Mouse (Mus musculus) lung, embryonic 15.5 days (tissue): Measurements from ENCODE around the gene Aldoc. TPM values are rescaled to one million over a fixed set of nuclear protein-coding genes. Genes with fewer than 3 reads are reported as not detected.

ENCODE experiments used
- ATAC-seq: fragments of 200-750 bp; cut with Nextera tagmentation; 2 replicates; pipeline ENCODE4 v1.8.0; 2017; ENCODE audit warnings: moderate number of reproducible peaks, borderline replicate concordance; ENCODE audit not compliant: low FRiP score, low TSS enrichment; ENCODE audit errors: extremely low read depth
- H3K27ac ChIP-seq: fragments of 300-500 bp; sonication (generic); 2 replicates; pipeline ENCODE4 v1.5.1; 2015; ENCODE audit warnings: moderate library complexity, mild to moderate bottlenecking, inconsistent platforms
- H3K27me3 ChIP-seq: fragments of 300-500 bp; sonication (generic); 2 replicates; pipeline ENCODE4 v1.6.1; 2015; ENCODE audit warnings: inconsistent platforms
- H3K36me3 ChIP-seq: fragments of 300-500 bp; sonication (generic); 2 replicates; pipeline ENCODE4 v1.6.1; 2015; ENCODE audit warnings: inconsistent platforms
- H3K4me1 ChIP-seq: fragments of 300-500 bp; sonication (generic); 2 replicates; pipeline ENCODE4 v1.6.1; 2015; ENCODE audit warnings: inconsistent platforms
- H3K4me2 ChIP-seq: fragments of 300-500 bp; sonication (generic); 2 replicates; pipeline ENCODE4 v1.6.1; 2015; ENCODE audit warnings: inconsistent platforms, mild to moderate bottlenecking, moderate library complexity
- H3K4me3 ChIP-seq: fragments of 300-500 bp; sonication (generic); 2 replicates; pipeline ENCODE4 v1.5.1; 2015; ENCODE audit warnings: mild to moderate bottlenecking, inconsistent platforms
- H3K9ac ChIP-seq: fragments of 300-500 bp; sonication (generic); 2 replicates; pipeline ENCODE4 v1.6.1; 2015; ENCODE audit warnings: inconsistent platforms
- H3K9me3 ChIP-seq: fragments of 300-500 bp; sonication (generic); 2 replicates; pipeline ENCODE4 v1.6.1; 2016; ENCODE audit warnings: inconsistent platforms
- WGBS: fragments of 180-500 bp; shearing (Covaris S2); methylation state at CpG from one replicate; pipeline ENCODE4 v1.1.7; 2015; 5-methylcytosine and 5-hydroxymethylcytosine counted together
- polyA plus RNA-seq: library from polyadenylated mRNA; unstranded; fragments of >200 nt; fragmentation: Nextera tagmentation; extraction: Ambion mirVana; gene quantifications from 2 replicates; pipeline ENCODE4 v1.2.1, GENCODE M21; 2015

The Aldoc gene
- polyA plus RNA-seq, 1 experiment from 2014 or later: 8.1 TPM

DNA sequence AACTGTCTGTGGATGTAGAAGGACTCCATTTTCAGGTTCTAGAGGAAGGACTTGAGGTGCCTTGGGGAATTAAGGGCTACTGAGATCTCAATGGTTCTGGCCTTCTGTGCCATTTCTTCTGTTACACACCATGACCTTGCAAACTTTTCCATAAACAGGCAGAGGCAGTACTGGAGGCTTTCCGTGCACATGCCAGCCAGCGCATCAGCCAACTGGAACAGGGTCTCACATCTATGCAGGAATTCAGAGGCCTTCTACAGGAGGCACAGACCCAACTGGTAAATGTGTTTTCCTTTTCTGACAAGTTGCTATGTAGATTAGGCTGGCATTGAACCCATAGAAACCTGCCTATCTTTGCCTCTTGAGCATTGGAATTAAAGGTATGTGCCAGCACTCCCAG, 9.1 kb upstream of the Aldoc start:
- Histone ChIP-seq H3K4me1 (no peaks in the 10 kb centered on the region), H3K27ac (no peak overlapping the region), H3K9ac (no peak overlapping the region), H3K4me2 (no peak overlapping the region), H3K27me3 (no peaks in the 10 kb centered on the region), H3K4me3 (no peak overlapping the region), H3K36me3 (peaks cover 88% of the 10 kb centered on the region), H3K9me3 (no peaks in the 10 kb centered on the region)
- ATAC-seq: no peak
- 95% methylated on average over 2 of the region's 2 CpGs for WGBS

DNA sequence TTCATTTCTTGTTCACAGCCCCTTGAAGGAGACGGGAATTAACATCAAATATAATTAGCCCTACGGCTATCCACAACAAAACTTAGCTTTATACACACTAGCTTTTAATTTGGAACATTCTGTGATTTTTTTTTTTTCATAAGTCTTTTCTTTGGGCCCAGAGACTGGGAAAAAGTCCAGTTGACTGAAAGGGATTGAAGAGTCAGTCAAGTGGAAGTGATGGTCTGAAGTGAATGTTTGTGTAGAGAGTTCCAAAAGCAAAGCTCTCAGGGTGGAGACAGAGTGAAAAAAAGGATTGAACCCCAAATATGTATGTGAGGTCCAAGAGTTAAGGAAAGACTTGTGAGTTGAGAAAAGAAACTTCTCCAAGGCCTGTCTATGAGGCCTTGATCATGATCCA, 4.4 kb upstream of the Aldoc start:
- Histone ChIP-seq H3K27me3 (no peaks in the 10 kb centered on the region), H3K4me2 (no peak overlapping the region), H3K9ac (no peak overlapping the region), H3K27ac (no peak overlapping the region), H3K4me1 (peaks cover 16% of the 10 kb centered on the region), H3K4me3 (no peak overlapping the region), H3K36me3 (peaks cover 80% of the 10 kb centered on the region), H3K9me3 (no peaks in the 10 kb centered on the region)
- 86% methylated on average over 2 of the region's 2 CpGs for WGBS
- ATAC-seq: no peak

DNA sequence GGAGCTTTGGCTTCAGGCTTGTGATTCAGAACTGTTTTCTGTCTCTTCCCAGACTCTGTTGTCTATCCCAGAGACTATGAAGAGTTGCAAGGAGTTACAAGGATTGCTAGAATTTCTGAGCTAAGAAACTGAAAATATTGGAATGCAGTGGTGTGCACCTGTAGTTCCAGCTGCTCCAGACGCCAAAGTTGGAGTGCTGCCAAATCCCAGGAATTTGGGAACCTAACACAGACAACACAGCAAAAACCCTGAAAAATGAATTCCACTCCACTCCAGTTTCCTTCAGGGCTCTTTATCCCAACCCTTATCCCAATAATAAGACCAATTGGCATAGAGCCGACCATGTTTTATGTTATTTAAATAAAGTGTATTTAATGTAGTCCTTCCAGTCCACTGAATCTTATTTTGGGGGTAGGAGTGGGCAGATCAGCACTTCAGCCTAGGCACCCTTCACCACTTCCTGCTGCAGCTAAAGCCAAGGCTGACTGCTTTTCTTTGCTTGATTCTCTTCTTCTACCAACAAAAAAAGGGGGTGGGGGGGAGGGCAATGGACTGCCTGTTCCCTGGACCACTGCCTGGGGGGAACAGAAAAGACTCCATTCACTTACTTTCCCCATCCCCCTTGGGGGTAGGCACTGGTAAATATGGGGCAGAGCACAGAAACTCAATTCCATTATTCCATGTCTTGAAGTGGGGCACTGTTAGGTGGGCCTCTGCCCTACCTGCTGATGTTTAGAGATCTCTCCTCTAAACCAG, 514 bp upstream of the Aldoc start:
- no peak; the same call in 1 of the 2 replicates for ATAC-seq
- H3K36me3 ChIP-seq: peaks cover 44% of the 10 kb centered on the region
- H3K27me3 ChIP-seq: no peaks in the 10 kb centered on the region
- no peak overlapping the region for H3K9ac ChIP-seq
- H3K4me3 ChIP-seq: no peak overlapping the region
- H3K4me1 ChIP-seq: peaks cover 19% of the 10 kb centered on the region
- 34% methylated on average over 2 of the region's 2 CpGs for WGBS
- H3K27ac ChIP-seq: peak overlapping the region; percentile 73
- peak overlapping the region; percentile 33 for H3K4me2 ChIP-seq
- H3K9me3 ChIP-seq: no peaks in the 10 kb centered on the region

DNA sequence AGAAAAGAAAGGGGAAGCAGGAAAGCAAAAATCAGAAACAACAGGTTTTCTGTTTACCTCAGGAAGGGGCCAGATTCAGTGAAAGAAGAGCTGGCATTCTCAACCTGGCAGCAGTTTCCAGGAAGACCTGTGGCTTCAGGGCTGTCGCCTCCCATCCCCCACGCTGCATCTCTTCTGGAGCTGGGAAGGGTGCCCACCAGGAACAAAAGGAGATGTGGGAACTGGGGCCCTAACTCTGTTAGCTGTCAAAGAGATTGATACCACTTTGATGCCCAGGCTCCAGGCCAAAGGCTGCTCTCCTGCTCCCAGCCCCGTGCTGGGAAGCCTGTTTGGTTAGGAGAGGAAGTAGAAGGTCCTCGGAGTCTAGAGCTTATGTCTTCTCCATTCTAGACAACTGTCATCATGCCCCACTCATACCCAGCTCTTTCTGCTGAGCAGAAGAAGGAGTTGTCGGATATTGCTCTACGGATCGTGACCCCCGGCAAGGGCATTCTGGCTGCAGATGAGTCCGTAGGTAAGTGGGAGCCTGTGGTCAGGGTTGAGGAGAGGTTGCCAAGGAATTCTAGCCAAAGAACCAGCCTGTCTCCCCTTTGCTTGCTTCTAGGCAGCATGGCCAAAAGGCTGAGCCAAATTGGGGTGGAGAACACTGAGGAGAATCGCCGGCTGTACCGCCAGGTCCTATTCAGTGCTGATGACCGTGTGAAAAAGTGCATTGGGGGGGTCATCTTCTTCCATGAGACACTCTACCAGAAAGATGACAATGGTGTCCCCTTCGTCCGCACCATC, 1.4 kb downstream of the Aldoc start:
- H3K27me3 ChIP-seq: no peaks in the 10 kb centered on the region
- peaks cover 25% of the 10 kb centered on the region for H3K36me3 ChIP-seq
- H3K4me1 ChIP-seq: peaks cover 24% of the 10 kb centered on the region
- no peak overlapping the region for H3K27ac ChIP-seq
- H3K9ac ChIP-seq: no peak overlapping the region
- no peak for ATAC-seq
- no peaks in the 10 kb centered on the region for H3K9me3 ChIP-seq
- no peak overlapping the region for H3K4me3 ChIP-seq
- WGBS: 82% methylated on average over 15 of the region's 15 CpGs
- H3K4me2 ChIP-seq: no peak overlapping the region

DNA sequence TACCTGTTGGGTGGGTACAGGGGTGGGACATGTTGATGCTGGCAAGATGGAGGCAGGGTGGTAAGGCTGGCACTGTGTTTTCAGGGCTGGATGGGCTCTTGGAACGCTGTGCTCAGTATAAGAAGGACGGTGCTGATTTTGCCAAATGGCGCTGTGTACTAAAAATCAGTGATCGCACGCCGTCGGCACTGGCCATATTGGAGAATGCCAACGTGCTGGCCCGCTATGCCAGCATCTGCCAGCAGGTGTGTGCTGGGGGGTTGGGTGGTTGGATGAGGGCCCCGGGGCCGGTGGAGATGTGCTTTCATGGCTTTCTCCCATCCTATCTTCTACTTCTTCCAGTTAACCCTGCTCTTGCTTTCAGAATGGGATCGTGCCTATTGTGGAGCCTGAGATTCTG, 2.2 kb downstream of the Aldoc start:
- peaks cover 19% of the 10 kb centered on the region for H3K36me3 ChIP-seq
- no peak for ATAC-seq
- H3K27ac ChIP-seq: no peak overlapping the region
- H3K4me2 ChIP-seq: no peak overlapping the region
- no peaks in the 10 kb centered on the region for H3K27me3 ChIP-seq
- peaks cover 24% of the 10 kb centered on the region for H3K4me1 ChIP-seq
- H3K4me3 ChIP-seq: no peak overlapping the region
- WGBS: 89% methylated on average over 12 of the region's 12 CpGs
- no peak overlapping the region for H3K9ac ChIP-seq
- H3K9me3 ChIP-seq: no peaks in the 10 kb centered on the region

DNA sequence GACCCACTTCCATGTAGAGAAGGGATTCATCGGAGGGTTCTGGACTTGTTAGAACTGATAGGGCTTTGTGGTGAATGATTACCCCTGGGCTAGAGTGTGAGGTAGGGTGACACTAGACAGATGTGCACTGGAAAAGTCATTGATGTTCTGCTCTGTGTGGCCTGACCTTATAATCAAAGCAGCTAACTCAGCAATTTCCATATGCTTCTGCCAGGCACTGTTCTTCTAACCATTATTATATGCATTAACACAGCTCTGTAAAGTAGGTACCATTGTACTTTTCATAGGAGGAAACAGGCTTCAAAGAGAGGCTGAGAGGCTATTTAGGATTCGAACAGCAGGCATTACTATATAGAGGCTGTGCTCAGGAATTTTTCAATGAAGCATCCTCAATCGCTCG, 4.4 kb downstream of the Aldoc start:
- Histone ChIP-seq H3K27ac (no peak overlapping the region), H3K4me3 (no peak overlapping the region), H3K36me3 (no peaks in the 10 kb centered on the region), H3K27me3 (no peaks in the 10 kb centered on the region), H3K9ac (no peak overlapping the region), H3K4me2 (no peak overlapping the region), H3K4me1 (peaks cover 20% of the 10 kb centered on the region), H3K9me3 (no peaks in the 10 kb centered on the region)
- 91% methylated on average over 4 of the region's 4 CpGs for WGBS
- ATAC-seq: no peak

DNA sequence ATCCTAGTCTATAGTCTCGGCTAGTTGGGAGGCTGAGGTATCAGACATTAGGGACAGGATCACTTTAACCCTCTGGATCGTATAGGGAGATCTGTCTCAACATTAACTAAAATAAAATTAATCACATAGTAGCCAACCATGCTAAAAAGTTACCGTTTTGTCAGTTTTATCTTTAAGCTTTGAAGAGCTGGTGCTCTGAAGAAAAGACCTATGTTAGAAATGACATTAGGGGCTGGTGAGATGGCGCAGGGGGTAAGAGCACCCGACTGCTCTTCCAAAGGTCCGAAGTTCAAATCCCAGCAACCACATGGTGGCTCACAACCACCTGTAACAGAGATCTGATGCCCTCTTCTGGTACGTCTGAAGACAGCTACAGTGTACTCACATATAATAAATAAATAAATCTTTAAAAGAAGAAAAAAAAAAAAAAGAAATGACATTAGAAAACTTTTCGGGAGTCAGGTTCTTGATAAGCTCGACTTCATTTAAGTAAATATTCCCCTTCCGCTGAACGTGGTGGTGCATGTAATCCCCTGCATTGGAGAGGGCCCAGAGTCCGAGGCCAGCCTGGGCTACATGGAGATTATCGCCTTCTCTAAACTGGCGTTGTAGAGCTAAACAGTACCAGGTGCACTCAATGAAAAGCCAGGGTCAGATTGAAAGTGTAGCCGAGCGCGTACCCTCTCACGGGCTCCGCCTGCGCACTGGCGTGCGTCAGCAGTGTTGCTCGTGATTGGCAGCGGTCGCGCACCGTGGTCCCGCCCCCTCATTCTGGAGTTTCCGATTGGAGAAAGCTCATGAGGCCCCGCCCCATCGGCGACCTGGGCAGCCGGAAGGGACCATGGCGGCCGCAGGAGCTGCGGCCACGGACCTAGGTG, 5.1 kb downstream of the Aldoc start, which contains the start of gene Pigs:
Gene Pigs (plus strand): TSS at position 782 of the 878 bp plus-strand sequence.
- peak; percentile 95 for ATAC-seq
- H3K27me3 ChIP-seq: no peaks in the 10 kb centered on the region
- H3K4me3 ChIP-seq: peak within 1 kb of the TSS; percentile 95
- peaks cover 2% of the 10 kb centered on the region; the same call in 1 of the 2 replicates for H3K36me3 ChIP-seq
- WGBS: 10% methylated on average over 37 of the region's 37 CpGs
- no peaks in the 10 kb centered on the region for H3K9me3 ChIP-seq
- H3K27ac ChIP-seq: peak within 1 kb of the TSS; percentile 60
- peak within 1 kb of the TSS; percentile 88 for H3K4me2 ChIP-seq
- H3K9ac ChIP-seq: peak within 1 kb of the TSS; percentile 92
- H3K4me1 ChIP-seq: peaks cover 13% of the 10 kb centered on the region

DNA sequence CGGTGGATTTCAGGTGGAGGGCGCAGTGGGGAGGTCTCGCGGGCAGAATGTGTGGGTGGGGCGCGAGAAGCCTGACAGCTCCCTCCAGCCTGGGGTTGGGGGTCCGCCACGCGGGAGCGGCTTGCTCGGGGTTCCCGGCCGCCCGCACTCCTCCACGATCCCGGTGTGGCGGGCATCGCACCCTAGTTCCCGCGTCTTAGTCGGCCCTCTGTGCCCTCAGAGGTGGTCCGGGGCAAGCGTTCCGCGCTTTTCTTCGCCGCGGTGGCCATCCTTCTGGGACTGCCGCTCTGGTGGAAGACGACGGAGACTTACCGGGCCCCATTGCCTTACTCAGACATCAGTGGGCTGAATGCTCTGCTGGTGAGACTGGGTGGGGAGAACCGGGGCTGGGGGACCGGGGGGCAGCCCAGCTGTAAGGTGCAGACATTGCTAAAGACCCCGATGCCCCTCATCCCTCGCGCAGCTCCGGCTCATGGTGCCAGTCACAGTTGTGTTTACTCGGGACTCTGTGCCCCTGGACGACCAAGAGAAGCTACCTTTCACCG, 5.8 kb downstream of the Aldoc start:
- ATAC-seq: peak; percentile 69
- 1% methylated on average over 41 of the region's 41 CpGs for WGBS
- H3K4me1 ChIP-seq: peaks cover 6% of the 10 kb centered on the region

DNA sequence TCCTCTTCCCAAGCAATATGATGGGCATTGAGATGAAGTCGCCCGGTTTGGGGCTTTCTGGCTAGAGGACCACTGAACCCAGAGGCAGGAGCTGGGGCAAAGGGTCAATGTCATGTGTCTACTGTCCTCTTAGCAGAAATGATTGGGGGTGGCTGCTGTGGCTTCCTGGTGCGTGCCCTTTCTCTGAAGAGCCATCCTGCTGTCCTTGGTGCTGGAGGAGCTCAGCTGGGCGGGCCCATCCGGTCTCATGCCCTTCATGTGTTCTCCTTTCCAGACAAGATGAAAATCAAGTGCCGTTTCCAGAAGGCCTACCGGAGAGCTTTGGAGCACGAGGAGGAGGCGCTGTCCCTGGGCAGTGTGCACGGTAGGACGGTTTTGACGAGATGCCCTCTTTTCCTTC, 9.9 kb downstream of the Aldoc start:
- 95% methylated on average over 12 of the region's 12 CpGs for WGBS
- H3K4me3 ChIP-seq: no peak overlapping the region
- no peak overlapping the region for H3K9ac ChIP-seq
- peaks cover 6% of the 10 kb centered on the region; the same call in 1 of the 2 replicates for H3K4me1 ChIP-seq
- peaks cover 24% of the 10 kb centered on the region for H3K36me3 ChIP-seq
- no peak overlapping the region for H3K27ac ChIP-seq
- H3K9me3 ChIP-seq: no peaks in the 10 kb centered on the region
- ATAC-seq: no peak
- H3K27me3 ChIP-seq: no peaks in the 10 kb centered on the region
- H3K4me2 ChIP-seq: no peak overlapping the region

More for the DNA sequence above, 5.8 kb downstream of the Aldoc start:
- H3K9me3 ChIP-seq: no peaks in the 10 kb centered on the region
- no peak overlapping the region for H3K27ac ChIP-seq
- peak overlapping the region; percentile 92 for H3K9ac ChIP-seq
- peak overlapping the region; percentile 88 for H3K4me2 ChIP-seq
- H3K27me3 ChIP-seq: no peaks in the 10 kb centered on the region
- H3K4me3 ChIP-seq: peak overlapping the region; percentile 95
- H3K36me3 ChIP-seq: peaks cover 4% of the 10 kb centered on the region

DNA sequence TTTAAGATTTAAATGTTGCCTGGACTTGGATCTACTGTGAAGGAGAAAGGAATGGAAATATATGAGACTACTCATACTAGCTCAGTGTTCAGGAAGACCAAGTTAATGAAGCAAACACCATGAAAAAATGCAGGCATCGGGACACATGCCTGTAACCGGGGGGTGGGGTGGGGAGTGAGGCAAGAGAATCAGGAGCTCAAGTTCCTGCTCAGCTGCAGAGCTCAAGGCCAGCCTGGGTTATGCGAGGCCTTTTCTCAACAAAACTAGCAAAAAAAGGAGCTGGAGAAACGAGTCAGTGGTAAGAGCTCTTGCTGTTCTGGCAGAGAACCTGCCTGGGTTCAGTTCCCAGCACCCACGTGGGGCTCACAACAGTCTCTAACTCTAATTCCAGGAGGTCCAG, 11.2 kb downstream of the Aldoc start:
- Histone ChIP-seq H3K27ac (no peak overlapping the region), H3K4me2 (no peak overlapping the region), H3K27me3 (no peaks in the 10 kb centered on the region), H3K4me1 (peaks cover 2% of the 10 kb centered on the region; the same call in 1 of the 2 replicates), H3K36me3 (peaks cover 30% of the 10 kb centered on the region), H3K9me3 (no peaks in the 10 kb centered on the region), H3K9ac (no peak overlapping the region), H3K4me3 (no peak overlapping the region)
- no peak for ATAC-seq
- WGBS: 88% methylated on average over 5 of the region's 5 CpGs

DNA sequence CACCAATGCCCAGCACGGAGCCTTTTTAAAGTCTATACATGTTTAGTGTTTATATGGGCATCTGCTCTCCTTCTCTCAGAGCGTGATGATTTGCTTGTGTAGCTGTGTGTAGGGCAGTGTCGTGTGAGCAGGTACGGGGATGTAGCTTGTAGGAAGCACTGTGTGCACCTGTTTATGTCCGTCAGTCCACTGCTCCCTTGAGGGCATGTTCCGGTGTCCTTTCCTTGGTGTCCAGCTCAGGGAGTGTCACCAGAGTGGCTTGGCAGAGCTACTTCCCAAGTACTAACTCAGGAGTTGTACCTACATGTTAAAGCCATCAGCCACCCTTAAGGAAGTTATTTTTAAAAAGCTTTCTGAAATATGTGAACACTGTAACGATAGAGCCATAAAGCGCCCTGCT, 14.3 kb downstream of the Aldoc start:
- Histone ChIP-seq H3K36me3 (peaks cover 45% of the 10 kb centered on the region), H3K4me2 (no peak overlapping the region), H3K27ac (no peak overlapping the region), H3K27me3 (no peaks in the 10 kb centered on the region), H3K9ac (no peak overlapping the region), H3K9me3 (no peaks in the 10 kb centered on the region), H3K4me3 (no peak overlapping the region), H3K4me1 (no peaks in the 10 kb centered on the region)
- 91% methylated on average over 8 of the region's 8 CpGs for WGBS
- ATAC-seq: no peak
